Mouse (Mus musculus) right cerebral cortex, postnatal 10 days (tissue): ENCODE measurements around the gene Pde4d.

ENCODE experiments used
- DNase-seq, 2 experiments: peaks; one replicate each; pipeline ENCODE4 v3.0.0; 2021; ENCODE audit warnings: low spot score in 2 of 2

Gene Pde4d

GRCm38 (mm10) chr13:109808039-109808438 lies 1358.3 kb downstream of the Pde4d start:
- DNase-seq, result no peak

- DNase-seq, result no peak
Measured at GRCm38 (mm10) chr13:109808946-109809345, 1359.2 kb downstream of the Pde4d start.

GRCm38 (mm10) chr13:109809646-109810045 lies 1359.9 kb downstream of the Pde4d start:
- DNase-seq, result no peak

- no peak for DNase-seq
Measured at GRCm38 (mm10) chr13:109813924-109814323, 1364.2 kb downstream of the Pde4d start.

- no peak for DNase-seq
Measured at GRCm38 (mm10) chr13:109819071-109819470, 1369.3 kb downstream of the Pde4d start.

GRCm38 (mm10) chr13:109820141-109820540 lies 1370.4 kb downstream of the Pde4d start:
- DNase-seq, result no peak

- DNase-seq, result no peak
Measured at GRCm38 (mm10) chr13:109820866-109821265, 1371.1 kb downstream of the Pde4d start.

- no peak for DNase-seq
Measured at GRCm38 (mm10) chr13:109821725-109822412, 1372.1 kb downstream of the Pde4d start.

- peak; percentile 96 for DNase-seq
Measured at GRCm38 (mm10) chr13:109822413-109823298, 1372.9 kb downstream of the Pde4d start.

- DNase-seq, result peak; percentile 40 to 43
Measured at GRCm38 (mm10) chr13:109823307-109824031, 1373.7 kb downstream of the Pde4d start.

GRCm38 (mm10) chr13:109825891-109826290 lies 1376.1 kb downstream of the Pde4d start:
- DNase-seq, result no peak

- no peak for DNase-seq
Measured at GRCm38 (mm10) chr13:109827341-109827740, 1377.6 kb downstream of the Pde4d start.

GRCm38 (mm10) chr13:109827909-109828308 lies 1378.2 kb downstream of the Pde4d start:
- no peak for DNase-seq

- DNase-seq, result no peak
Measured at GRCm38 (mm10) chr13:109829444-109829843, 1379.7 kb downstream of the Pde4d start.

- no peak for DNase-seq
Measured at GRCm38 (mm10) chr13:109834935-109835334, 1385.2 kb downstream of the Pde4d start.

- no peak for DNase-seq
Measured at GRCm38 (mm10) chr13:109837453-109837852, 1387.7 kb downstream of the Pde4d start.

- DNase-seq, result no peak
Measured at GRCm38 (mm10) chr13:109837921-109838320, 1388.2 kb downstream of the Pde4d start.

GRCm38 (mm10) chr13:109840251-109840650 lies 1390.5 kb downstream of the Pde4d start:
- no peak for DNase-seq

GRCm38 (mm10) chr13:109841140-109841822 lies 1391.5 kb downstream of the Pde4d start:
- no peak for DNase-seq

GRCm38 (mm10) chr13:109842982-109843381 lies 1393.2 kb downstream of the Pde4d start:
- DNase-seq, result no peak

- DNase-seq, result no peak
Measured at GRCm38 (mm10) chr13:109844828-109845227, 1395.1 kb downstream of the Pde4d start.

GRCm38 (mm10) chr13:109863826-109864225 lies 1414.1 kb downstream of the Pde4d start:
- DNase-seq, result no peak
